Mouse (Mus musculus): ENCODE data around the gene Fam208a. TPM values are rescaled to one million over a fixed set of nuclear protein-coding genes. Genes with fewer than 3 reads are reported as not detected.

Fam208a gene
- polyA plus RNA-seq (2015; fragmentation: Nextera tagmentation; extraction: Ambion mirVana) = 9.1 and 9.4 TPM in 2 replicates

DNA sequence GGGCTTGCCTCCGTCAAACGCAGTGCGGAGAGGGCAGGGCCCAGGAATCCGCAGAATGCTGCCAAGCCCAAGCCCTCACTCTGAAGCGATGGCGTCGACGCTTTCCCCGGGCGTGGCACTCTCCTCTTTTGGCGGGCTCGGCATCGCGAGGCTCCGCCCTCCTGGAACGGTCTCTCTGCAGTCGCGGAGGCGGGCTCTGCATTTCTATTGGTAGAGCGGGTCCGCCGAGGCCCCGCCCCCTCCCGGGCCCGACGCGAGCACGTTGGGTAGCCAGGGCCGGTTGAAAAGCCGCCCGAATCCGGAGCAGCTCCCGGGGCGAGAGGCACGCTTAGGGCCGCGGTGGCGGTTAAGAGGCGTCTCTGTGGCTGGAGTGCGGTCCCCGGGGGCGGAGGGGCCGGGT, at the start of gene Fam208a:
Gene Fam208a, plus strand, starts transcription at position 262 of the 400 bp plus-strand sequence.
- H3K27ac ChIP-seq = peak within 1 kb of the TSS; percentile 99
- peak within 1 kb of the TSS; percentile 66 for H3K4me3 ChIP-seq

DNA sequence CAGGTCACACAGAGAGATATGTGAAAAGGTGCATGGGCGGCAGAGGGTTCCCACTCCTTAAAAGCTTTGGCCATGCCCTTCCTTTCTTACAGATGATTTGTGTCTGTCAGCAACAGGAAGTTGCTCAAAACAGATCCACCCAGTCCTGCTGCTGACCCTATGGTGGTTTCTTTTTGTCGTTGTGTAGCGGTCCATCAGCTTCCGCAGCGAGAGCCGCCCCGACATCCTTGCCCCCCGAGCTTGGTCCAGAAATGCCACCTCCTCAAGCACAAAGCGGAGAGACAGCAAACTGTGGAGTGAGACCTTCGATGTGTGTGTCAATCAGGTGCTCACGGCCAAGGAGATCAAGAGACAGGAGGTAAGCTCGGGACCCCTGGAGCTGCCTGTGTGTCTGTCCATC, 49.2 kb upstream of the Fam208a start:
- WGBS = 71% methylated on average over 12 of the region's 12 CpGs
- Histone ChIP-seq H3K27ac (no peak overlapping the region), H3K27me3 (no peaks in the 10 kb centered on the region), H3K4me3 (no peak overlapping the region), H3K4me2 (no peak overlapping the region), H3K9me3 (replicated peaks) (no peaks in the 10 kb centered on the region), H3K9ac (no peak overlapping the region), H3K36me3 (peaks cover 2% of the 10 kb centered on the region; the same call in 1 of the 2 replicates), H3K4me1 (replicated peaks) (no peaks in the 10 kb centered on the region)
- no peak for ATAC-seq (replicated peaks; ENCODE audit: insufficient number of reproducible peaks, insufficient read depth, low FRiP score, low read depth)

More for the DNA sequence above, at the start of gene Fam208a:
- H3K36me3 ChIP-seq = peaks cover 12% of the 10 kb centered on the region
- H3K4me2 ChIP-seq = peak within 1 kb of the TSS; percentile 90
- H3K4me1 ChIP-seq (replicated peaks) = peaks cover 4% of the 10 kb centered on the region
- under 1% methylated on average over 41 of the region's 43 CpGs for WGBS
- no peaks in the 10 kb centered on the region for H3K27me3 ChIP-seq
- ATAC-seq (replicated peaks; ENCODE audit: insufficient number of reproducible peaks, insufficient read depth, low FRiP score, low read depth) = peak; percentile 92
- H3K9me3 ChIP-seq (replicated peaks) = no peaks in the 10 kb centered on the region
- H3K9ac ChIP-seq = peak within 1 kb of the TSS; percentile 80

DNA sequence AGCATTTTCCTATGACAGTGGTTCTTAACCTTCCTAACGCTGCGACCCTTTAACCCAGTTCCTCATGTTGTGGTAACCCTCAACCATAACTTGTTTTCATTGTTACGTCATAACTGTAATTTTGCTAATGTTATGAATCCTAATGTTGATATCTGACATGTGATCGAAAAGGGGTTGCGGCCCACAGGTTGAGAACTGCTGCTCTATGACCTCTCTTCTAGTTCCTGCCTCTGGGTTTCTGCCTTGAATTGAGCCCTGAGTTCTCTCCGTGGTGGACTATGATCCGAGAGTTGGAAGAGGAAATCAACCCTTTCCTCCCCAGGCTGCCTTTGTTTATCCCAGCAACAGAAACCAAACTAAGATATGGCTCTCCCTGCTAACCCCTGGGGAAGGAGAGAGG, 47.2 kb upstream of the Fam208a start:
- no peak for ATAC-seq (replicated peaks; ENCODE audit: insufficient number of reproducible peaks, insufficient read depth, low FRiP score, low read depth)
- Histone ChIP-seq H3K4me1 (replicated peaks) (no peaks in the 10 kb centered on the region), H3K4me2 (no peak overlapping the region), H3K9me3 (replicated peaks) (no peaks in the 10 kb centered on the region), H3K36me3 (peaks cover 5% of the 10 kb centered on the region; the same call in 1 of the 2 replicates), H3K27me3 (no peaks in the 10 kb centered on the region), H3K27ac (no peak overlapping the region), H3K9ac (no peak overlapping the region), H3K4me3 (no peak overlapping the region)
- 72% methylated on average over 7 of the region's 7 CpGs for WGBS

DNA sequence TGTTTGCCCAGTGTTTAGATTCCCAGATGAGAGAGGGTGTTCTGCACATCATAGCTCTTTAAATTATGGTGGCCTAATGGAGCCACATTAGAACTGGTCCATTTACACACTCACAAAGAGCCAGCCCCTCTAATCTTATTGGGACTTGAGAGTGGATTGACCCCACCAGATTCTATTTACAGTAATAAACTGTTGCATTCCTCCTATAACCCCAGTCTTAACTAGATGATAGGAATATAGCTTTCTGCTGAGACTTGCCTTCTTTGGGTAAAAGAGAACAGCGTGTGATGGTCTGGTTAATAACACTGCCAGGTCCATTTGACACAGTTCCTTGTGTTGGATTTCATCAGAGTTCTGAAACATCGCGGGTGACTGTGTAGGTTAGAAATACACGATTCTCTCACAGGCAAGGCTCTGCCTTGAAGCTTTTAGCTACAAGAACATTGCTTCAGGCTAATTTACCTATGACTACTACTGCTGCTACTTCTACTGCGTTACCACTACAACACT, 45.3 kb upstream of the Fam208a start:
- peaks cover 5% of the 10 kb centered on the region; the same call in 1 of the 2 replicates for H3K36me3 ChIP-seq
- H3K9me3 ChIP-seq (replicated peaks) = no peaks in the 10 kb centered on the region
- H3K4me3 ChIP-seq = no peak overlapping the region
- H3K9ac ChIP-seq = no peak overlapping the region
- ATAC-seq (replicated peaks; ENCODE audit: insufficient number of reproducible peaks, insufficient read depth, low FRiP score, low read depth) = no peak
- no peaks in the 10 kb centered on the region for H3K4me1 ChIP-seq (replicated peaks)
- no peak overlapping the region for H3K4me2 ChIP-seq
- no peaks in the 10 kb centered on the region for H3K27me3 ChIP-seq
- 78% methylated on average over 5 of the region's 5 CpGs for WGBS
- H3K27ac ChIP-seq = no peak overlapping the region

DNA sequence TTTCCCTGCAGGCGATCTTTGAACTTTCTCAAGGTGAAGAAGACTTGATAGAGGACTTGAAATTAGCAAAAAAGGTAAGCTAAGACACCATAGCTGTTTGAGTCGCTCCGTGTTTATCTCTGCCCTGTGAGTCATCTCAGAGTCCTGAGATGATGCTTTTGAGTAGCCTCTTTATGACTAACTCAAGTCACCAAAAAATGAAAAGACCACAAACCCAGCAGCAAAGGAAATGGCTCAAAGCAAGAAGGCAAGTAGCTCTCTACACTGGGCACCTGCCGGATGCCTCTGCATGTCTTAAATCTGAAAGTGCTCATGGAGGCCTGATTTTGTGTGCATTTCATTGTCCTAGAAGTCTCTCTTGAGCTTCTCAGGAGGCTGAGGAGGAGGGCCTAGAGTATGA, 44.5 kb upstream of the Fam208a start:
- Histone ChIP-seq H3K4me1 (replicated peaks) (no peaks in the 10 kb centered on the region), H3K9me3 (replicated peaks) (no peaks in the 10 kb centered on the region), H3K4me3 (no peak overlapping the region), H3K27ac (no peak overlapping the region), H3K36me3 (peaks cover 5% of the 10 kb centered on the region; the same call in 1 of the 2 replicates), H3K27me3 (no peaks in the 10 kb centered on the region), H3K9ac (no peak overlapping the region), H3K4me2 (no peak overlapping the region)
- ATAC-seq (replicated peaks; ENCODE audit: insufficient number of reproducible peaks, insufficient read depth, low FRiP score, low read depth) = no peak
- 91% methylated on average over 4 of the region's 4 CpGs for WGBS

DNA sequence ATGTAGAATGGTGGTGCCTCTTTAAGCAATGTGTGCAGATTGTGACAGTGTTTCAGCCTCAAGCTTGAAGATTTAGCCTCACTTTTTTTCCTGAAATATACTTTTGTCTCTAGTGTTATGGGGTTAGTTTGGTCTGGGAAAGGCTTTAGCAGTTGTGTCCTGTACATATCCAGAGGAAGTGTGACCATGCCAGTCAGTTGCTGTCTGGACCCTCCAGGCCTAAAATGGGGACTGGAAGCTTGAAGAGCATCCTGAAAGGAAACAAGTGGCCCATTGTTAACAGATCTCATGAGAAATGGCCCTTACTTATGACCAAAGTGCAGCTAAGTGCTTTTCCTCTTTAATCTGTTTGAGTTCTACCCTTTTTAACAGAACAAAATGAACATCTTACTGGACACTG, 40.0 kb upstream of the Fam208a start:
- Histone ChIP-seq H3K36me3 (peaks cover 5% of the 10 kb centered on the region; the same call in 1 of the 2 replicates), H3K4me2 (no peak overlapping the region), H3K9ac (no peak overlapping the region), H3K4me1 (replicated peaks) (no peaks in the 10 kb centered on the region; the same call in 1 of the 2 replicates), H3K27me3 (no peaks in the 10 kb centered on the region), H3K4me3 (no peak overlapping the region), H3K27ac (peak overlapping the region; percentile 13; the same call in 1 of the 2 replicates), H3K9me3 (replicated peaks) (no peaks in the 10 kb centered on the region)
- ATAC-seq (replicated peaks; ENCODE audit: insufficient number of reproducible peaks, insufficient read depth, low FRiP score, low read depth) = no peak

DNA sequence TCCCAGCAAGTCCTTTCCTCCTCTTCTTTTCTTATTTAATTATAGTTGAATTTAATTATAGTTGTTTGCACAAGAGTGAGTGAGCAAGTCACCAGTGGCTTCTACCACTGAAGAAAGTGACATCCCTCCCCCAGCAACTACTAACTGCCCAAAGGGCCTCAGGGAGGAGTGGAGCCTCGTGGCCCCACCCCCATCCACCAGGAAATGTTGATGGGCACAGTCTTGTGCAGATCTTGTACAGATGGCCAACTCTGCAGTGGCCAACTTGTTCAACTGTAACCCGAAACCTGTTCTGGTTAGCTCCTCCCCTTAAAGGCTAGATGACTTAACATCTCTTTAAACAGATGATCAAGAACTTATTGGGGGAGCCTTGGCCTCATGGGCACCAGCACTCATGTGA, 38.9 kb upstream of the Fam208a start:
- Histone ChIP-seq H3K4me3 (no peak overlapping the region), H3K36me3 (no peaks in the 10 kb centered on the region)
- ATAC-seq (replicated peaks; ENCODE audit: insufficient number of reproducible peaks, insufficient read depth, low FRiP score, low read depth) = no peak

DNA sequence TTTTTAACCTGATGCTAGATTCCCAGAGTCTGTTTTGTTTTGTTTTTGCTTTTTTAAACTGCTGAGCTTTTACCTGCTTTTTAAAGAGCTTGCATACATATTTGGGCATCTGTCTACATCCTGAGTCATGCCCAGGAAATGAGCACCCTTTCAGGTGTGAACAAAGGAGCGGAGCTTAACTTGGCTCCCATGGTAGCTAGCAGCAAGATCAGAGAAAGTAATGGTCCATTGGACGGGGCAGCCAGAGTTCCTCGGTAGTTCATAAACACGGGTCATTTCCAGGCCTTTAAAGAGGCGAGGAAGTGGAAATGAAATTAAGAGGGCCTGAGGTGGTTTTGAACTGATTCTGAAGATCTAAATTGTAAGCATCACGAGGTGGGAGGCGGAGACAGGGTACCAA, 38.0 kb upstream of the Fam208a start:
- H3K36me3 ChIP-seq = no peaks in the 10 kb centered on the region
- H3K27me3 ChIP-seq = no peaks in the 10 kb centered on the region
- no peak overlapping the region for H3K4me3 ChIP-seq
- no peak overlapping the region for H3K9ac ChIP-seq
- H3K4me1 ChIP-seq (replicated peaks) = no peaks in the 10 kb centered on the region; the same call in 1 of the 2 replicates
- 80% methylated on average over 7 of the region's 7 CpGs for WGBS
- no peak overlapping the region for H3K27ac ChIP-seq
- H3K9me3 ChIP-seq (replicated peaks) = no peaks in the 10 kb centered on the region
- no peak overlapping the region for H3K4me2 ChIP-seq
- no peak for ATAC-seq (replicated peaks; ENCODE audit: insufficient number of reproducible peaks, insufficient read depth, low FRiP score, low read depth)

More for the DNA sequence above, 38.9 kb upstream of the Fam208a start:
- Histone ChIP-seq H3K4me2 (no peak overlapping the region), H3K9me3 (replicated peaks) (no peaks in the 10 kb centered on the region), H3K9ac (no peak overlapping the region), H3K27ac (no peak overlapping the region), H3K27me3 (no peaks in the 10 kb centered on the region), H3K4me1 (replicated peaks) (no peaks in the 10 kb centered on the region; the same call in 1 of the 2 replicates)
- WGBS = 64% methylated on average over 2 of the region's 2 CpGs

DNA sequence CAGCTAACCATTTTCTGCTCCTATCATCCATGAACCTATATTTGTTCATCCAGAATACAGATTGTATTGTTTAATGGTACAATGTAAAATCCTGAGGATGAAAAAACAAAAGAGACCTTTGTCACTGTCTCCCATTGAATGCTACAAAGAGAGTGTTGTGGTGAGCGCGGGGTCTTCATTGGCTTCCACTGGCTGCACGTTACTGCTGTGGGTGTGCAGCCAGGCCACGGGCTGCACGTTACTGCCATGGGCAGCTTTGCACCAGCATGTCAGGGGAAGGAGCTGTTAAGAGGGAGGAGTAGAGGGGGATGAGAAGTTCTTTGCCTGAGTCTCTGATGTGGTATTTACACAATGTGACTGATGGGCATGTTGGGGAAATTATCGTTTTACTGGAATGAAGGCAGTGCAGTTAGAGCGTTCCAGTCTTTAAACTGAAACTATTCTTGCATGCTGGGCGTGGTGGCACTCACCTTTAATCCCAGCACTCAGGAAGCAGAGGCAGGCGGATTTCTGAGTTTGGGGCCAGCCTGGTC, 36.8 kb upstream of the Fam208a start:
- WGBS = 82% methylated on average over 9 of the region's 9 CpGs
- Histone ChIP-seq H3K9me3 (replicated peaks) (no peaks in the 10 kb centered on the region), H3K9ac (no peak overlapping the region), H3K4me3 (no peak overlapping the region), H3K4me2 (no peak overlapping the region), H3K27ac (no peak overlapping the region), H3K27me3 (no peaks in the 10 kb centered on the region), H3K36me3 (no peaks in the 10 kb centered on the region), H3K4me1 (replicated peaks) (no peaks in the 10 kb centered on the region; the same call in 1 of the 2 replicates)
- no peak for ATAC-seq (replicated peaks; ENCODE audit: insufficient number of reproducible peaks, insufficient read depth, low FRiP score, low read depth)

DNA sequence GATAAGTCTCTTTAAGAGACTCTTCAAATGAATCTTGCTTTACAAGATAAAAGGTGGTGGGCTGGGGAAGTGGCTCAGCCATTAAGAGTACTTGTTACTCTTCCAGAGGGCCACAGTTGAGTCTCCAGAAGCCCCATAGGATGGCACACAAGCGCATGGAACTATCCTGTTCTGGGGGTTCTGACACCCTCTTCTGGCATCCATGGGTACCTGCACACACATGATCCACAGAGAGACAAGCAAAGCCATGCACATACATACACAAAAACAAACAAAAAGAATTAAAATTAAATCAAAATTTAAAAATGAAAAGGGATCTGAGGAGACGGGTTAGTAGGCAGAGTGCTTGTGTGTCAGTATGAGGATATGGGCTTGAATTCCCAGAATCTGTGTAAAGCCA, 36.0 kb upstream of the Fam208a start:
- Histone ChIP-seq H3K27me3 (no peaks in the 10 kb centered on the region), H3K4me3 (no peak overlapping the region), H3K4me1 (replicated peaks) (no peaks in the 10 kb centered on the region; the same call in 1 of the 2 replicates), H3K36me3 (no peaks in the 10 kb centered on the region), H3K9me3 (replicated peaks) (no peaks in the 10 kb centered on the region), H3K4me2 (no peak overlapping the region), H3K27ac (no peak overlapping the region), H3K9ac (no peak overlapping the region)
- no peak for ATAC-seq (replicated peaks; ENCODE audit: insufficient number of reproducible peaks, insufficient read depth, low FRiP score, low read depth)
- WGBS = 90% methylated on average over 2 of the region's 2 CpGs

DNA sequence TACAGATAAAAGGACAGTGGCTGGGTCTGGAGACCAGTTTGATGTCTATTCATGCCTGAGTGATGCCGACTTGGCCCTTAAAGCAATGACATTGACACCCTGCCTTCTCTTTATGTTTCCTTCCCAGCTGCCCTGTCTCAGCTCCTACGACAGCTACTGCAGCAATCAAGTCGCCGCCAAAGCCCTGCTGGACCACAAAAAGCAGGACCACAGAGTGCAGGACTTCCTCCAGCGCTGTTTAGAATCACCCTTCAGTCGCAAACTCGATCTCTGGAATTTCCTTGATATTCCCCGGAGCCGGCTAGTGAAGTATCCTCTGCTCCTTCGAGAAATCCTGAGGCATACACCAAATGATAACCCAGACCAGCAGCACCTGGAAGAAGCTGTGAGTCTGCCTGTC, 34.8 kb upstream of the Fam208a start:
- no peak overlapping the region for H3K4me2 ChIP-seq
- H3K9me3 ChIP-seq (replicated peaks) = no peaks in the 10 kb centered on the region
- ATAC-seq (replicated peaks; ENCODE audit: insufficient number of reproducible peaks, insufficient read depth, low FRiP score, low read depth) = no peak
- no peak overlapping the region for H3K27ac ChIP-seq
- H3K4me1 ChIP-seq (replicated peaks) = no peaks in the 10 kb centered on the region; the same call in 1 of the 2 replicates
- WGBS = 48% methylated on average over 10 of the region's 10 CpGs
- no peaks in the 10 kb centered on the region for H3K36me3 ChIP-seq
- no peak overlapping the region for H3K4me3 ChIP-seq
- no peak overlapping the region for H3K9ac ChIP-seq
- H3K27me3 ChIP-seq = no peaks in the 10 kb centered on the region

DNA sequence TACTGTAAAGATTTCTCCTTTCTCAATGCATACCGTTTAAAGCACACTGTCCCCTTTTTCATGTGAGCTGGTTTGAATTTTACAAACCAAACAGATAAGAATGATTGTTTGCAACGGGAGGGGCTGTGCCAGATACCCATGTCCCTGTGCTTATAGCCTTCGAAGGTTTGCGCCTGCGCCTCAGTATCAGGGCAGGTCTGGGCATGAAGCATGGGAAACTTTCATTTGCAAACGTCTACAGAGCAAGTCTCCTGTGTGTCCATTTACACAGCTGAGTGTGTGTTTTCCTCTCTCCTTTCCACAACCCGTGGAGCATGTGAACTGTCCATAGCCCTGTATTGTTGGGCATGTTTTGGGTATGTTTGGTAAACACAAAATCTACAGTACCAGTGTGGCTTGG, 32.2 kb upstream of the Fam208a start:
- Histone ChIP-seq H3K4me1 (replicated peaks) (no peaks in the 10 kb centered on the region), H3K9ac (no peak overlapping the region), H3K27me3 (no peaks in the 10 kb centered on the region), H3K9me3 (replicated peaks) (no peaks in the 10 kb centered on the region), H3K36me3 (no peaks in the 10 kb centered on the region), H3K27ac (no peak overlapping the region), H3K4me2 (no peak overlapping the region), H3K4me3 (no peak overlapping the region)
- WGBS = 74% methylated on average over 7 of the region's 7 CpGs
- no peak for ATAC-seq (replicated peaks; ENCODE audit: insufficient number of reproducible peaks, insufficient read depth, low FRiP score, low read depth)
